Mouse (Mus musculus): ENCODE data around the gene F13b.

DNA sequence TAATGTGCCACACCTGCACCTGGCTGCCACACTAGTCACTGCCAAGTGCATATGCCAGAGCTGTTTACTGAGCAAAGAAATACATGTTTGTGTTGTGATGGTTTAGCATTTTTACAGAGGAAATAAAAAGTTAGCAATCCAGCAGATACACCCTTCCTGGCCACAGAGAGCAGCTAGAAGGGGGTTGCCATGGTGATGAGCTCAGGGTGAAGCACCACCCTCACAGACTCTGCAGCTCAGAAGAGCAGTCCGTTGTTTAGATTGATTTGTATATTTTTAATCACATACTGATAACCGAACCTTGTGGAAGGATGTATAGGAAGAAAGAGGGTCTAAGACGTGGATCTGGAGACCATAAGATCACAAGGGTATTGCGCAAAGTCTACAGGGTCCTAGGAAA, 20.4 kb upstream of the F13b start:
- TF ChIP-seq HCFC1 (IDR thresholded peaks at IDR 0.05; ENCODE audit: borderline replicate concordance, insufficient read depth, low read length) (no peak), ZC3H11A (IDR thresholded peaks at IDR 0.05; ENCODE audit: borderline replicate concordance, low read depth, low read length) (no peak)
